Comparison of ENCODE assay signal across 8 mouse cellular contexts in the genomic region with DNA sequence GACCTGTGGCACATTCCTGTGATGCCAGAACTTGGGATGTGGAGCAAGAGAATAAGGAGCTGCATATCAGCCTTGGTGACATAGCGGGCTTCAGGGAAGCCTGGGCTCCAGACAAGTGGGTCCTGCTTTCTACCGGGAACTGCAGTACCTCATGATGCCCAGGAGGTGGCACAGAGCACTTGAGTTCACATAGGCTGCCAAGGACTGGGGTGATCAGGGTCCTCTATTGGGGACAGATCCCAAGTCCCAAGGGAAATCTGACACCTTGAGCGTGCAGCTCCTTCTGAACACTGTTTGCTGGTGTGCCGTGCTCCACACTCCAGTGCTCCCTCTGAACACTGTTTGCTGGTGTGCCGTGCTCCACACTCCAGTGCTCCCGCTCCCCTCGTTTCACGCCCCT. TPM values are rescaled to one million over a fixed set of nuclear protein-coding genes. Genes with fewer than 3 reads are reported as not detected.
DNase-seq lines count a peak whose midpoint lies in the region; ATAC-seq lines count a peak whose summit lies in the region.

No protein-coding gene starts in this region.

- intact Hi-C loops in gastrocnemius, postnatal 36 days (cut with DNase I) = loop anchor here (2.0 kb wide), 1 partner anchor 114 kb away; no protein-coding TSS in a partner anchor
- intact Hi-C loops in left cerebral cortex, postnatal 4 days (cut with DNase I) = loop anchor here (5.0 kb wide), 1 partner anchor 113 kb away; no protein-coding TSS in a partner anchor

- no peak overlapping the region for H3K4me2 ChIP-seq in forebrain, embryonic 13.5 days
- H3K4me2 ChIP-seq in intestine, embryonic 14.5 days (ENCODE audit: low read length) = no peak overlapping the region
- H3K4me2 ChIP-seq in midbrain, embryonic 11.5 days = no peak overlapping the region

- ATAC-seq in forebrain, embryonic 13.5 days = peak; percentile 77
- ATAC-seq in intestine, embryonic 14.5 days (replicated peaks; ENCODE audit: low FRiP score, low TSS enrichment, low read depth) = peak; percentile 67
- ATAC-seq in midbrain, embryonic 11.5 days (ENCODE audit: low FRiP score) = peak; percentile 58

- H3K4me3 ChIP-seq in forebrain, embryonic 13.5 days = no peak overlapping the region
- no peak overlapping the region for H3K4me3 ChIP-seq in intestine, embryonic 14.5 days (ENCODE audit: low read depth, low read length)
- no peak overlapping the region for H3K4me3 ChIP-seq in midbrain, embryonic 11.5 days (ENCODE audit: low read depth, low read length)

- peak; percentile 53 for DNase-seq in gastrocnemius, adult 18-20 months (ENCODE audit: low spot score)
- DNase-seq in gastrocnemius, postnatal 36 days = no peak
- DNase-seq in c-Kit-positive CD71-positive TER-119-negative erythroid progenitor cells, embryonic 14.5 days (ENCODE audit: low read depth) = peak; percentile 40
- DNase-seq in intestine, embryonic 14.5 days (ENCODE audit: low spot score) = no peak
- peak; percentile 58 for DNase-seq in left cerebral cortex, postnatal 4 days
- peak; percentile 93 for DNase-seq in midbrain, embryonic 11.5 days (ENCODE audit: low spot score, missing footprints)
- peak; percentile 32 to 46 for DNase-seq in spleen, postnatal 36 days (ENCODE audit: low spot score in 2 of 2)

- H3K27ac ChIP-seq in forebrain, embryonic 13.5 days = no peak overlapping the region
- no peak overlapping the region for H3K27ac ChIP-seq in intestine, embryonic 14.5 days (ENCODE audit: low read depth)
- no peak overlapping the region for H3K27ac ChIP-seq in midbrain, embryonic 11.5 days (ENCODE audit: low read depth, low read length)

- H3K36me3 ChIP-seq in forebrain, embryonic 13.5 days (ENCODE audit: poor library complexity, severe bottlenecking) = peaks cover 82% of the 10 kb centered on the region
- H3K36me3 ChIP-seq in intestine, embryonic 14.5 days (ENCODE audit: control insufficient read depth, insufficient read depth, low read length) = peaks cover 74% of the 10 kb centered on the region
- H3K36me3 ChIP-seq in midbrain, embryonic 11.5 days (ENCODE audit: control insufficient read depth, insufficient read depth, low read length) = peaks cover 15% of the 10 kb centered on the region; the same call in 1 of the 2 replicates

- no peak overlapping the region for H3K9ac ChIP-seq in forebrain, embryonic 13.5 days
- H3K9ac ChIP-seq in intestine, embryonic 14.5 days (ENCODE audit: low read length) = no peak overlapping the region
- no peak overlapping the region for H3K9ac ChIP-seq in midbrain, embryonic 11.5 days (ENCODE audit: low read length)

- no peaks in the 10 kb centered on the region for H3K9me3 ChIP-seq in forebrain, embryonic 13.5 days (replicated peaks)
- no peaks in the 10 kb centered on the region for H3K9me3 ChIP-seq in intestine, embryonic 14.5 days (ENCODE audit: control insufficient read depth, low read length)
- no peaks in the 10 kb centered on the region for H3K9me3 ChIP-seq in midbrain, embryonic 11.5 days (ENCODE audit: control insufficient read depth, low read length)

- WGBS in forebrain, embryonic 13.5 days = 43% methylated on average over 8 of the region's 8 CpGs
- WGBS in intestine, embryonic 14.5 days = 50% methylated on average over 8 of the region's 8 CpGs
- WGBS in midbrain, embryonic 11.5 days = 42% methylated on average over 8 of the region's 8 CpGs

- no peaks in the 10 kb centered on the region for H3K4me1 ChIP-seq in forebrain, embryonic 13.5 days
- H3K4me1 ChIP-seq in intestine, embryonic 14.5 days (replicated peaks; ENCODE audit: control insufficient read depth, insufficient read depth, low read length) = no peaks in the 10 kb centered on the region
- no peaks in the 10 kb centered on the region for H3K4me1 ChIP-seq in midbrain, embryonic 11.5 days (ENCODE audit: control insufficient read depth, insufficient read depth, low read length)

- H3K27me3 ChIP-seq in forebrain, embryonic 13.5 days = no peaks in the 10 kb centered on the region
- H3K27me3 ChIP-seq in intestine, embryonic 14.5 days (replicated peaks; ENCODE audit: control insufficient read depth, insufficient read depth, low read length) = no peaks in the 10 kb centered on the region
- no peaks in the 10 kb centered on the region for H3K27me3 ChIP-seq in midbrain, embryonic 11.5 days (ENCODE audit: control insufficient read depth, insufficient read depth, low read length)

RNA-seq across cellular contexts. Expression of a gene that starts 34.8 kb away (rescaled TPM):
- 10 to 100 TPM; 37.9 to 41.4 TPM for total RNA-seq in gastrocnemius, adult 18-20 months (2021)
- 10 to 100 TPM; 32.7 to 33.1 TPM for total RNA-seq in gastrocnemius, postnatal 36 days (2021)
- 16.8 and 18.9 TPM in 2 replicates for polyA plus RNA-seq in forebrain, embryonic 13.5 days (2015; fragmentation: Nextera tagmentation; extraction: Ambion mirVana)
- 12.6 and 17.6 TPM in 2 replicates for polyA plus RNA-seq in intestine, embryonic 14.5 days (2014; fragmentation: Nextera tagmentation; extraction: Ambion mirVana)
- 10 to 100 TPM; 85.8 to 86.5 TPM for total RNA-seq in left cerebral cortex, postnatal 4 days (2021)
- 16.7 and 17.5 TPM in 2 replicates for polyA plus RNA-seq in midbrain, embryonic 11.5 days (2014; fragmentation: Nextera tagmentation; extraction: Ambion mirVana)

Comparison
In these comparisons a context has a peak if more than half of its experiments do, and no peak if none do; other contexts are left out.
1. DNase-seq: peak in gastrocnemius, adult 18-20 months (single experiment), c-Kit-positive CD71-positive TER-119-negative erythroid progenitor cells, embryonic 14.5 days (single experiment), left cerebral cortex, postnatal 4 days (single experiment), midbrain, embryonic 11.5 days (single experiment) and spleen, postnatal 36 days (2 of 2); none in gastrocnemius, postnatal 36 days (0 of 2) and intestine, embryonic 14.5 days (single experiment).
2. Peak in every context shown above with its lines, with median percentiles within 50 percentile points of each other: ATAC-seq.